Mouse (Mus musculus): ENCODE results near the gene Tenm4. TPM values are rescaled to one million over a fixed set of nuclear protein-coding genes. Genes with fewer than 3 reads are reported as not detected.

Gene Tenm4
- polyA plus RNA-seq, 1 experiment from 2014 or later = 62.8 TPM

DNA sequence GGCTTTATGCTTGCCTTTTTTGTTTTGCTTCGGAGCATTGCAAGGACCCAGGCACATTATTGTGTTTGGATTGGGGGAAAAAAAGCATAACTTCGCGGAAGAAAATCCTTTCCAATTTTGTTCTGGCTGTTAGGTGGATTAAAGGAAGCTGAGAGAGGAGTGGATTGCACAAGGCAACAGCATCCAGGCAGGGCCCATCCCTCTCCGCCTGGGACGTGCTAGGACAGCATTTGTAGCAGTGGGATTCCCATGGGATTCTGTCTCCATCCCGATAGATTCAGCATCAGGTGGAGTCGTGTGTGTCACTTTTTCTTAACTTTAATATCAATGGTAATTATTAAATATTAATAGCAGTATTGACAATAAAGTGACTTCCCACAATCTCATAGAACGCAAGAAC lies 255.9 kb downstream of the Tenm4 start:
- Histone ChIP-seq H3K27me3 (no peaks in the 10 kb centered on the region), H3K27ac (peak overlapping the region; percentile 72)
- 47% methylated on average over 8 of the region's 8 CpGs for WGBS

GRCm38 (mm10) chr7:96433307-96433706 lies 262.3 kb downstream of the Tenm4 start:
- Histone ChIP-seq H3K4me3 (no peak overlapping the region), H3K4me2 (replicated peaks) (no peak overlapping the region), H3K4me1 (no peaks in the 10 kb centered on the region), H3K36me3 (no peaks in the 10 kb centered on the region), H3K27me3 (no peaks in the 10 kb centered on the region), H3K9ac (no peak overlapping the region), H3K9me3 (no peaks in the 10 kb centered on the region), H3K27ac (no peak overlapping the region)
- ATAC-seq (ENCODE audit: insufficient number of reproducible peaks, insufficient read depth, low FRiP score, low TSS enrichment) = no peak
- WGBS = 82% methylated on average over 2 of the region's 2 CpGs

More for the DNA sequence above, 255.9 kb downstream of the Tenm4 start:
- H3K4me1 ChIP-seq = peaks cover 18% of the 10 kb centered on the region; the same call in 1 of the 2 replicates
- no peak overlapping the region for H3K4me3 ChIP-seq
- H3K9ac ChIP-seq = no peak overlapping the region
- H3K9me3 ChIP-seq = no peaks in the 10 kb centered on the region
- H3K4me2 ChIP-seq (replicated peaks) = no peak overlapping the region
- no peaks in the 10 kb centered on the region for H3K36me3 ChIP-seq
- no peak for ATAC-seq (ENCODE audit: insufficient number of reproducible peaks, insufficient read depth, low FRiP score, low TSS enrichment)

DNA sequence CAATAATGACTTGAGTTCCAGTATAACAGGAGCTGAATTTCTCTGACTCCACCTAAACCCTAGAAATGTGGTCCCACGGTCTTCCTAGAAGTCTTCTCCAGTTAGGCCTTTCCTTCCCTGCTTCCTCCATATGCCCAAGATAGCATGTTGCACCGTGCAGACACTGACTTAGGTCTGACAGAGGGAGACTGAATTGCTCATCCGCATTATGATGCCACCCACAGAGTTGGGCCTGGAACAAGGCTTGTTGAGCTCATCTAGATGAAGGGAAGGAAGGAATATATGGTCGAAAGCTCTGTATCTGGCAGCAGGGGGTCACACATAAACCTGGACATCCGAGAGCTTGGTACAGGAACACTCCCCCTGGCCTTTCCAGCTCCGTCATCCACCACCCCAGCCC lies 267.3 kb downstream of the Tenm4 start:
- Histone ChIP-seq H3K36me3 (no peaks in the 10 kb centered on the region), H3K27ac (no peak overlapping the region), H3K27me3 (no peaks in the 10 kb centered on the region), H3K9me3 (no peaks in the 10 kb centered on the region), H3K4me2 (replicated peaks) (no peak overlapping the region), H3K4me3 (no peak overlapping the region), H3K9ac (no peak overlapping the region), H3K4me1 (no peaks in the 10 kb centered on the region)
- 88% methylated on average over 6 of the region's 6 CpGs for WGBS
- ATAC-seq (ENCODE audit: insufficient number of reproducible peaks, insufficient read depth, low FRiP score, low TSS enrichment) = no peak

DNA sequence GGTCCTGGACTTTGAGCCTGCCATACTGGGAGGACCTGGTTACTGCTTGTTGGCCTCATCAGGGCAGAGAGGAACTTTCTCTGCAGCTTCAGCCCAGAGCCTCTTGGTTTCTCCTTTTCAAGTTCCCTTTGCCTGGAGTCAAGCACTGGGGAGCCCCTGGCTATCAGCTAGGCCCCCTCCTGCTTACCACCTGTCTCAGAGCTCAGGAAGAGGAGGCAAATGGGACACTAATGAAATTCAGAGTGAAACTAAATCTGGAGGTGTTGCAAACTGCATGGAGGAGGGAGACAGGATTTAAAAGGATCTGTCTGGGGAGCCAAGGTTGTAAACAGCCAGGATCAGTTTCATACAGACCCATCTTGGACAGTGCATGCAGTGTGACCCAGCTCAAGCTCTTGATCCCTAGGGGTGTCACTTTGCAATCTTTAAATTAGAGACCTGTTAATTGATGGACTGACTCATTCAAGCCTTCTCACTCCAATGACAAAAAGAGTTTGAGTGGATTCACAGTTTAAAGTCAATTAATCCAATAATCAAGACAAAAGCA lies 269.2 kb downstream of the Tenm4 start:
- ATAC-seq (ENCODE audit: insufficient number of reproducible peaks, insufficient read depth, low FRiP score, low TSS enrichment) = no peak
- Histone ChIP-seq H3K9ac (no peak overlapping the region), H3K4me1 (no peaks in the 10 kb centered on the region), H3K9me3 (no peaks in the 10 kb centered on the region), H3K4me2 (replicated peaks) (no peak overlapping the region), H3K27ac (no peak overlapping the region), H3K4me3 (no peak overlapping the region), H3K27me3 (no peaks in the 10 kb centered on the region), H3K36me3 (no peaks in the 10 kb centered on the region)

GRCm38 (mm10) chr7:96445771-96446170 lies 274.7 kb downstream of the Tenm4 start:
- Histone ChIP-seq H3K36me3 (no peaks in the 10 kb centered on the region), H3K4me1 (no peaks in the 10 kb centered on the region), H3K9ac (no peak overlapping the region), H3K4me2 (replicated peaks) (no peak overlapping the region), H3K27ac (no peak overlapping the region), H3K27me3 (no peaks in the 10 kb centered on the region), H3K9me3 (no peaks in the 10 kb centered on the region), H3K4me3 (no peak overlapping the region)
- 85% methylated on average over 8 of the region's 8 CpGs for WGBS
- no peak for ATAC-seq (ENCODE audit: insufficient number of reproducible peaks, insufficient read depth, low FRiP score, low TSS enrichment)

DNA sequence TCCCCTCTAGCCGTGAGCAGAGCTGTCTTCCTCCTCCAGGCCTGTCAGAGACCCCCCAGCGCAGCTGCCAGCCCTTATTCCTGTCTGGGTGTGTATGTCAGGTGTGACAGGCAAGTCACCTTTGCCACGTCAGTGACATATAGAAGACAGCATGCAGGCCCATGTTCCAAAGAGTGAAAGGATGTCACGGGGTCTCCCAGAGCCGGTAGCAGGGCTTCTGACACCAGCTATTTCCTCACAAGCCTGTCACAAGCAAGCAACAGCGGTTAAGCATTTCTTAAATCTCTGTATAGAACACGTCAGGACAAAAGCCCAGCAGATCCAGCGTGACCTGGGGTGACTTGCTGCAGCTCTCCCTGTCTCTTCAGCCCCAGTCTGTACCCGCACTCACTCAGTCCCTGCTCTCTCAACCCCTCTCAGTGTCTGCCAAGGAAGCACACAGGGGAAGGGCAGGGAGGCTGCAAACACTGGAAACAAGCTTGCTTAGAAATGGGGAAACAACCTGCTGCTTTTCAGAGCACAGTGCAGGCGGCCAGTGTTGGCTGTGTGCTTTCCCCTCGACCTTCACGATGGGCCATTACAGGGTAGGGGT lies 276.9 kb downstream of the Tenm4 start:
- no peaks in the 10 kb centered on the region for H3K36me3 ChIP-seq
- H3K4me1 ChIP-seq = no peaks in the 10 kb centered on the region
- H3K4me3 ChIP-seq = no peak overlapping the region
- H3K4me2 ChIP-seq (replicated peaks) = no peak overlapping the region
- no peaks in the 10 kb centered on the region for H3K27me3 ChIP-seq
- 73% methylated on average over 12 of the region's 12 CpGs for WGBS
- no peak overlapping the region for H3K9ac ChIP-seq
- no peak for ATAC-seq (ENCODE audit: insufficient number of reproducible peaks, insufficient read depth, low FRiP score, low TSS enrichment)
- no peaks in the 10 kb centered on the region for H3K9me3 ChIP-seq
- no peak overlapping the region for H3K27ac ChIP-seq

- Histone ChIP-seq H3K36me3 (no peaks in the 10 kb centered on the region), H3K4me1 (no peaks in the 10 kb centered on the region), H3K4me3 (no peak overlapping the region), H3K27me3 (no peaks in the 10 kb centered on the region), H3K4me2 (replicated peaks) (no peak overlapping the region), H3K27ac (no peak overlapping the region), H3K9ac (no peak overlapping the region), H3K9me3 (no peaks in the 10 kb centered on the region)
- 47% methylated on average over 2 of the region's 2 CpGs for WGBS
- no peak for ATAC-seq (ENCODE audit: insufficient number of reproducible peaks, insufficient read depth, low FRiP score, low TSS enrichment)
These were observed 284.9 kb downstream of the Tenm4 start for GRCm38 (mm10) chr7:96455957-96456356.

DNA sequence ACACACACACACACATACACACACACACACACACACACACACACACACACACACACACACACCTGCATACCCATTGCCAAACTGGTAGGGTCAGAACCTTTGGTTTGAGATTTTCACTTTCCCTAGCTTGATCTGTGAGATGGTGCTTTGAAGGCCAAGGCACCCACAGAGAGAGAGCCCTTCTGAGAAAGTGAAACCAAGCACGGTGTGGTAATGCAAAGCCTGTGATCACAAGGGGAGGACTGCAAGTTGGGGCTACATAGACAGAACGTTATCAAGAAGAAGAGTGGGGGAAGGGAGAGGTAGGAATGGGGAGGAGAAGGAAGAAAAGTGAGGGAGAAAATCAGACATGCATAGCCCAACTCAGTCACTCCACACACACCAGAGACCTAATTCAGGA lies 285.6 kb downstream of the Tenm4 start:
- no peak overlapping the region for H3K4me3 ChIP-seq
- no peaks in the 10 kb centered on the region for H3K9me3 ChIP-seq
- 62% methylated on average over 2 of the region's 2 CpGs for WGBS
- ATAC-seq (ENCODE audit: insufficient number of reproducible peaks, insufficient read depth, low FRiP score, low TSS enrichment) = no peak
- no peak overlapping the region for H3K27ac ChIP-seq
- no peak overlapping the region for H3K9ac ChIP-seq
- H3K4me1 ChIP-seq = no peaks in the 10 kb centered on the region
- no peaks in the 10 kb centered on the region for H3K36me3 ChIP-seq
- H3K27me3 ChIP-seq = no peaks in the 10 kb centered on the region
- H3K4me2 ChIP-seq (replicated peaks) = no peak overlapping the region

- H3K4me2 ChIP-seq (replicated peaks) = no peak overlapping the region
- no peaks in the 10 kb centered on the region for H3K27me3 ChIP-seq
- WGBS = 81% methylated on average over 2 of the region's 2 CpGs
These were observed 286.8 kb downstream of the Tenm4 start for GRCm38 (mm10) chr7:96457891-96458290.

GRCm38 (mm10) chr7:96458992-96459391 lies 287.9 kb downstream of the Tenm4 start:
- no peak overlapping the region for H3K27ac ChIP-seq
- H3K4me1 ChIP-seq = no peaks in the 10 kb centered on the region
- H3K9ac ChIP-seq = no peak overlapping the region
- no peaks in the 10 kb centered on the region for H3K27me3 ChIP-seq
- 79% methylated on average over 6 of the region's 6 CpGs for WGBS
- H3K36me3 ChIP-seq = no peaks in the 10 kb centered on the region
- H3K4me2 ChIP-seq (replicated peaks) = no peak overlapping the region
- H3K4me3 ChIP-seq = no peak overlapping the region
- ATAC-seq (ENCODE audit: insufficient number of reproducible peaks, insufficient read depth, low FRiP score, low TSS enrichment) = no peak
- no peaks in the 10 kb centered on the region for H3K9me3 ChIP-seq

More at GRCm38 (mm10) chr7:96457891-96458290, 286.8 kb downstream of the Tenm4 start:
- H3K4me3 ChIP-seq = no peak overlapping the region
- H3K4me1 ChIP-seq = no peaks in the 10 kb centered on the region
- no peaks in the 10 kb centered on the region for H3K9me3 ChIP-seq
- no peak overlapping the region for H3K9ac ChIP-seq
- no peaks in the 10 kb centered on the region for H3K36me3 ChIP-seq
- no peak for ATAC-seq (ENCODE audit: insufficient number of reproducible peaks, insufficient read depth, low FRiP score, low TSS enrichment)
- H3K27ac ChIP-seq = no peak overlapping the region

- Histone ChIP-seq H3K4me3 (no peak overlapping the region), H3K36me3 (no peaks in the 10 kb centered on the region), H3K9me3 (no peaks in the 10 kb centered on the region), H3K4me1 (no peaks in the 10 kb centered on the region), H3K27me3 (no peaks in the 10 kb centered on the region), H3K27ac (no peak overlapping the region), H3K4me2 (replicated peaks) (no peak overlapping the region), H3K9ac (no peak overlapping the region)
- 63% methylated on average over 3 of the region's 3 CpGs for WGBS
- no peak for ATAC-seq (ENCODE audit: insufficient number of reproducible peaks, insufficient read depth, low FRiP score, low TSS enrichment)
These were observed 295.7 kb downstream of the Tenm4 start for GRCm38 (mm10) chr7:96466761-96467160.

DNA sequence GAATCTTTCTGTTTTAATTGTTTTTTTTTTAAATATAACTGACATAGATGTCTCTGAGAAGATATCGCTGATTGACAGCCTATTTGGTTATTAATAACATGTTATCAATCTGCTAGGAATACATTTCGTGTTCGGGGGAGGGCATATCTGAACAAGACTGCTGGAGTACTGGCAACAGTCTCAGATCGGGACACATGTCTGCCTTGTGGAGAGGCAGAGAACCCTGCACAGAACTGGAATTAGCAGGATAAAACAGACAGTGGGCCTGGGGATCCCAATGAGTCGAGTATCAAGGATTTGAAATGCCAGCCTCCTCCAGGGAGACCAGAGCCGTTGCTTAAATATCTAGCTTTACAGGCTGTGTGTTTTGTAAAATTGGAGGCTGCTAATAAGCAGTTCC lies 299.8 kb downstream of the Tenm4 start:
- no peaks in the 10 kb centered on the region for H3K27me3 ChIP-seq
- no peak overlapping the region for H3K27ac ChIP-seq
- no peaks in the 10 kb centered on the region for H3K36me3 ChIP-seq
- no peak overlapping the region for H3K4me2 ChIP-seq (replicated peaks)
- no peak overlapping the region for H3K4me3 ChIP-seq
- 76% methylated on average over 6 of the region's 6 CpGs for WGBS
- H3K4me1 ChIP-seq = no peaks in the 10 kb centered on the region
- no peak overlapping the region for H3K9ac ChIP-seq
- no peak for ATAC-seq (ENCODE audit: insufficient number of reproducible peaks, insufficient read depth, low FRiP score, low TSS enrichment)
- no peaks in the 10 kb centered on the region for H3K9me3 ChIP-seq

Data from embryonic facial prominence, embryonic 12.5 days (tissue).